Mouse (Mus musculus): ENCODE results near the gene Thra. TPM values are rescaled to one million over a fixed set of nuclear protein-coding genes. Genes with fewer than 3 reads are reported as not detected.

Gene Thra
- polyA plus RNA-seq, 1 experiment: 19.8 TPM

DNA sequence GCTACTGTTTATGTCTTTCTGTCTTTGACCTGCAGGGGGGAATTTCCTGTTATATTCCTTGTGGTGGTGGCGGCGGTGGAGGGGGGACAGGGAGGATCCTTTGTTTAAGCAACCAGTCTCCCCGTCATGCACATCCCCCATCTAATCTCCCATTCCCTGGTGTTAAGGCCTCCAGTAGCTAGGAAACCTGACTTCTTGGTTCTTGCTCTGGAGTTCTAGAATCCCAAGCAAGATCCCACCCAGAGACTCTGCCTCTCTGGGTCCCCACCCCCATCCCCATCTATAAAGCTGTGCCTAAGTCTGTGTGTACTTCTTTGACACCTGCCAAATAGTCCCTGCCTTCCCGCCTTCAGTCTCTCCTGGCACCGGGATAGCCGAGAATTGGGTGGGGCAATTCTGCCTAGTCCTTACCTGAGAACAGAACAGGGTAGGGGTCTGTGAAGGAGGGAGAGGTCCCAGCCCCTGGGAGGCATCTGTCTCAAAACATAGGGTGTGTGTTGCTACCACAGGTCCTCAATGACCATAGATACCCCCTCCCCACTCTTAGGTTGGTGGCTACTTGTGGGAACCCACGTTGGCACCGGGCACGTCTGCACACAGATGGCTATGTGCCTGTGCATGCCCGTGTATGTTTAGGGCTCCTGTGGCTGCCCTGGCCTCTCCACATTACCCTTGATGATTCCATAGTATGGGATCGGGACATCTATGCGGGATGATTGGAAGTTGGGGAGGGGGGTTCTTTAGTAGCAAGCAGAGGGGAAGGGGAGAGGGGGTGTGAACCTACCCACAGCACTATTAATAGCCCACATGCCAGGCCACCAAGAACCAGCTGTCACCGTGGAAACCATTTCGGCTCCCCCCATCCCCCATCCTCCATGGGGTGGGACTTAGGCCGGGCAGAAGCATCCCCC lies 8.3 kb downstream of the Thra start:
- Histone ChIP-seq H3K4me3 (ENCODE audit: extremely low read depth, insufficient read depth, insufficient read length) (no peak overlapping the region), H3K4me1 (ENCODE audit: control insufficient read depth, insufficient read depth, insufficient read length) (peaks cover 38% of the 10 kb centered on the region), H3K36me3 (ENCODE audit: control insufficient read depth, insufficient read depth, low read length) (no peaks in the 10 kb centered on the region), H3K27me3 (ENCODE audit: control insufficient read depth, insufficient read depth, low read length) (no peaks in the 10 kb centered on the region), H3K27ac (ENCODE audit: insufficient read depth, low read length) (no peak overlapping the region)
- no peak for DNase-seq (ENCODE audit: low read depth in 1 of 2, low spot score in 2 of 2)
- WGBS: 53% methylated on average over 15 of the region's 15 CpGs
- TF ChIP-seq CTCF (IDR thresholded peaks at IDR 0.05; ENCODE audit: extremely low read depth, insufficient read depth, insufficient read length, insufficient replicate concordance) (no peak), POLR2A (IDR thresholded peaks at IDR 0.05; ENCODE audit: low read depth, low read length) (no peak)

DNA sequence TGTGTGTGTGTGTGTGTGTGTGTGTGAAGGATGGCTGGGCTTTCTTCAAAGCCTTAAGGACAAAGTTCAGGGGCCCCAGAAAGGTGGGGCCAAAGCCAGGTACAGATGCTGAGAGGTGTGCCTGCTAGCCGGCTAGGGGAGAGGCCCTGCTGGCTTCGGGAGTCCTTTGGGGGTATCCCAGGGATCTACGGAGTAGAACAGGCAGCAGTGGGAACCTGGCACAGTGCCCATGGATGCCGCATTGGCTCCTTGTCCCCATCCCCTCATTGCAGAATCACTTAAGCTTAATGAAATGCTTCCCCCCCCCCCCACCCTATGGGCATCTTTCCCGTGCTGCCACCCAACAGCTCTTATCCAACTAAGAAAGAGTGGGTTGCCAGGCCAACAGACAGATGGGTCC lies 9.3 kb downstream of the Thra start:
- H3K4me1 ChIP-seq (ENCODE audit: control insufficient read depth, insufficient read depth, insufficient read length): peaks cover 42% of the 10 kb centered on the region
- H3K27ac ChIP-seq (ENCODE audit: insufficient read depth, low read length): no peak overlapping the region
- H3K36me3 ChIP-seq (ENCODE audit: control insufficient read depth, insufficient read depth, low read length): no peaks in the 10 kb centered on the region
- H3K4me3 ChIP-seq (ENCODE audit: extremely low read depth, insufficient read depth, insufficient read length): no peak overlapping the region
- 71% methylated on average over 5 of the region's 5 CpGs for WGBS
- no peak for DNase-seq (ENCODE audit: low read depth in 1 of 2, low spot score in 2 of 2)
- no peaks in the 10 kb centered on the region for H3K27me3 ChIP-seq (ENCODE audit: control insufficient read depth, insufficient read depth, low read length)
- TF ChIP-seq CTCF (IDR thresholded peaks at IDR 0.05; ENCODE audit: extremely low read depth, insufficient read depth, insufficient read length, insufficient replicate concordance): no peak
- no peak for TF ChIP-seq POLR2A (IDR thresholded peaks at IDR 0.05; ENCODE audit: low read depth, low read length)

DNA sequence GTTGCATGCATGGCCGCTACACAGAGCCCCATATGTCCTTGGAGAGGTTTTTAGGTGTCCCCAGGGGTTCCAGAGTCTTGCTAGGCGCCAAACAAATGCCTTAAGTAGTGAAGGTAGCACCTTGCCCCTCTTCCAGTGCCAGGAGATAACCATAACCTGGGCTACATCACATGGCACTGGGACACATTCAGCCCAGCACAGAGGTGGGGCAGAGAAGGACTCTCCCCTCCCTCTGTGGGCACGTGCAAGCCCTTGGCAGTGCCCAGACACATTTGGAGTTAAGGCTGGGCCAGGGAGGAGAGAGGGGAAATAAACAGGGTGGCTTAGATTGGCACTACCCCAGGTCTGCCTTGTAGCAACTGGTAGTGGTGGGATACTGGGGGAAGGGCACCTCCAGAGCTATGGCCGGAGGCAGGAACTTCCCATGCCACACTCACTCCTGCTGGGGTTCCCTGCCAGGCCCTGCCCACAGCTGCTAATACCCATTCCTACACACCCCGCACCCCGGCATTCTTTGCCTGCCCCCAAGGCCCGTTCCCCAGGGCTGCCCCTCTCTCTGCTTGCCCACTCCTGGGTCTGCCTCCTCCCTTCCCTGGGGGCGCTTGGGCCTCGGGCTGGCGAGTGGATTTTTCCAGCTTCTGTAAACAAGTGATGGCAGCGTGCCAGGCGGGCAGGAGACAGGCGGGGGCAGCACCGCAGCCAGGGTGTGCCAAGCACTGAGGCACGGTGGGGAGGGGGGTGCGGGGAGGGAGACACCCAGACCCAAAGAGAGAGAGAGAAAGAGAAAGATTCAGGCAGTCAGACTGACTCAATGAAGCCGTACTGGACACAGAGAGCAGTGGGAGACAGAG lies 10.1 kb downstream of the Thra start:
- no peak for DNase-seq (ENCODE audit: low read depth in 1 of 2, low spot score in 2 of 2)
- H3K4me1 ChIP-seq (ENCODE audit: control insufficient read depth, insufficient read depth, insufficient read length): peaks cover 42% of the 10 kb centered on the region
- H3K4me3 ChIP-seq (ENCODE audit: extremely low read depth, insufficient read depth, insufficient read length): no peak overlapping the region
- TF ChIP-seq CTCF (IDR thresholded peaks at IDR 0.05; ENCODE audit: extremely low read depth, insufficient read depth, insufficient read length, insufficient replicate concordance): no peak
- no peak for TF ChIP-seq POLR2A (IDR thresholded peaks at IDR 0.05; ENCODE audit: low read depth, low read length)
- H3K27me3 ChIP-seq (ENCODE audit: control insufficient read depth, insufficient read depth, low read length): no peaks in the 10 kb centered on the region
- no peaks in the 10 kb centered on the region for H3K36me3 ChIP-seq (ENCODE audit: control insufficient read depth, insufficient read depth, low read length)
- 27% methylated on average over 17 of the region's 17 CpGs for WGBS
- H3K27ac ChIP-seq (ENCODE audit: insufficient read depth, low read length): no peak overlapping the region

DNA sequence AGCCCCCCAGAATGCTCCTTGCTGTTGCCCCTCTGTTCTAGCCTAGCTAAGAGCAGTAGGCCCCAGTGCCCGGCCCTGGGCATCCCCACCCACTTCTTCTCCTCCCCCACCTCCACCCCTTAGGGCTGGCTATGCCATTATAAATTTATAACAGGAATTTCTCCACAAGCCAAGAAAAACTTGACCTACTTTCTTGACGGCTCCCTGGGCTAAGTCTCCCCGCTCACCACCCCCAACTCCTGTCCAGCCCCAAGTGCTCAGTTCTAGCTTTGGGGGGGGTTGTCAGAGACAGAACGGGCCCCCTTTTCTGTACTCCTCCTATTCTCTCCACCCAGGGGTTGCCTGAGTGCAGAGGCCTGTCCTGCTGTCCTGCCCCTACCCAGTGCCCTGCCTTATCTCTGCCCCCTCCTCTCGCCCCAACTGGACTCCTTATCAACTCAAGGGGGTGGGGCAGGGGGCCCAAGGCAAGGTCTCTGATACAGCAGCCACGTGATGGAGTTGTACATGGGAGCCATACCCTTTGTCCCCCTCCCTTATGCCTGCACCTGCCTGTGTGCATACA lies 10.9 kb downstream of the Thra start:
- TF ChIP-seq POLR2A (IDR thresholded peaks at IDR 0.05; ENCODE audit: low read depth, low read length): no peak
- no peak for TF ChIP-seq CTCF (IDR thresholded peaks at IDR 0.05; ENCODE audit: extremely low read depth, insufficient read depth, insufficient read length, insufficient replicate concordance)
- H3K27ac ChIP-seq (ENCODE audit: insufficient read depth, low read length): no peak overlapping the region
- no peaks in the 10 kb centered on the region for H3K36me3 ChIP-seq (ENCODE audit: control insufficient read depth, insufficient read depth, low read length)
- H3K4me1 ChIP-seq (ENCODE audit: control insufficient read depth, insufficient read depth, insufficient read length): peaks cover 35% of the 10 kb centered on the region
- H3K4me3 ChIP-seq (ENCODE audit: extremely low read depth, insufficient read depth, insufficient read length): no peak overlapping the region
- no peak for DNase-seq (ENCODE audit: low read depth in 1 of 2, low spot score in 2 of 2)
- 48% methylated on average over 6 of the region's 6 CpGs for WGBS
- H3K27me3 ChIP-seq (ENCODE audit: control insufficient read depth, insufficient read depth, low read length): no peaks in the 10 kb centered on the region

DNA sequence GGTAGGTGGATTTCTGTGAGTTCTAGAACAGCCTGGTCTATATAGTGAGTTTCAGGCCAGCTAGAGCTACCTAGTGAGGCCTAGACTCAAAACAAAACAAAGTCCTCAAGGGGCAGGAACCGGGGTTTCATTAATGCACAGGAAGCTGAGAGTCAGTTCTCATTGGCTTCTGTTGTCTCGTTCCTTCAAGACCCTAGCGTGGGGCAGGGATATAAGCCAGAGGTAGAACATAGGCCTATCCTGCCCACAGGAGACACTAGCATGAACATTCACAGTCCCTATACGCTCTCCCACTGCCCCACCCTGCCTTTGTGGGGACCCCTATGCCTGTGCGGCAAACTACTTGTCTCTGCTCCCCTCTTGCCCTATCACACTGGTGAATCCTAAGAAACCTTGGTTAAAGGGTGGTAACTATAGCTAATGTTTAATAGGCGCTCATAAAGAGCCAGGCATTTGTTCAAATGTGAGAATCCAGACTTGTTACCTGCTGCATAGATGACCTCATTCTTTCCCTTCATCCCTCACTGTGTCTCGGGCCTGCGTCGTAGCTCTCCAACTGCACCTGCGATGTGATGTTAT lies 12.2 kb downstream of the Thra start:
- H3K27ac ChIP-seq (ENCODE audit: insufficient read depth, low read length): no peak overlapping the region
- DNase-seq (ENCODE audit: low read depth in 1 of 2, low spot score in 2 of 2): no peak
- WGBS: 78% methylated on average over 10 of the region's 10 CpGs
- peaks cover 23% of the 10 kb centered on the region for H3K4me1 ChIP-seq (ENCODE audit: control insufficient read depth, insufficient read depth, insufficient read length)
- TF ChIP-seq CTCF (IDR thresholded peaks at IDR 0.05; ENCODE audit: extremely low read depth, insufficient read depth, insufficient read length, insufficient replicate concordance): no peak
- no peaks in the 10 kb centered on the region for H3K27me3 ChIP-seq (ENCODE audit: control insufficient read depth, insufficient read depth, low read length)
- no peak overlapping the region for H3K4me3 ChIP-seq (ENCODE audit: extremely low read depth, insufficient read depth, insufficient read length)
- H3K36me3 ChIP-seq (ENCODE audit: control insufficient read depth, insufficient read depth, low read length): no peaks in the 10 kb centered on the region

DNA sequence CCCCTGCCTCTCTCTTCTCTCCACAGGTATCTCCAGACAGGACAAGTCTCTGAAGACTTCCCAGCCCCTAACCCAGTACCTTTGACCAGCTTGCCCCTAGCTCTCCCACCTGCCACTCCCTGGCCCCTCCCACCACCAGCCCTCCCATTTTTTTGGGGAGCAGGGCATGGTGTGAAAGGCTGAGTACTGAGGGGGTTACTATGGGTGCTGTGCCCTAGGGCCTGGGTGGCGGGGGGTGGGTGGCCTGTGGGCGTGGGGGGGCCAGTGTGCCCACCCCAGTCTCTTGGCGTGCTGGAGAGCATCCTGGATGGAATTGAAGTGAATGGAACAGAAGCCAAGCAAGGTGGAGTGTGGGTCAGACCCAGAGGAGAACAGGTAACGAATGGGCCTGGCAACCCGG lies 12.8 kb downstream of the Thra start:
- WGBS: 95% methylated on average over 5 of the region's 5 CpGs
- Histone ChIP-seq H3K36me3 (ENCODE audit: control insufficient read depth, insufficient read depth, low read length) (no peaks in the 10 kb centered on the region), H3K4me1 (ENCODE audit: control insufficient read depth, insufficient read depth, insufficient read length) (peaks cover 18% of the 10 kb centered on the region)

More for the DNA sequence above, 12.8 kb downstream of the Thra start:
- Histone ChIP-seq H3K4me3 (ENCODE audit: extremely low read depth, insufficient read depth, insufficient read length) (no peak overlapping the region), H3K27ac (ENCODE audit: insufficient read depth, low read length) (no peak overlapping the region), H3K27me3 (ENCODE audit: control insufficient read depth, insufficient read depth, low read length) (no peaks in the 10 kb centered on the region)
- no peak for DNase-seq (ENCODE audit: low read depth in 1 of 2, low spot score in 2 of 2)
- no peak for TF ChIP-seq POLR2A (IDR thresholded peaks at IDR 0.05; ENCODE audit: low read depth, low read length)
- no peak for TF ChIP-seq CTCF (IDR thresholded peaks at IDR 0.05; ENCODE audit: extremely low read depth, insufficient read depth, insufficient read length, insufficient replicate concordance)

Measured in spleen, adult 2 months (tissue).